Mouse (Mus musculus) frontal cortex, postnatal 14 days (tissue): Measurements from ENCODE around the gene Zdbf2.
"Not testable (repeated sequence)": the region's sequence is repeated elsewhere in the genome, so short reads cannot be mapped to it uniquely, and the experiment has no call there.

Source experiments
- DNase-seq, 2 experiments: peaks; one replicate each; pipeline ENCODE4 v3.0.0; 2022; ENCODE audit warnings: low spot score in 2 of 2

The Zdbf2 gene

GRCm38 (mm10) chr1:63263671-63264070 is 9.4 kb upstream of the Zdbf2 start:
- DNase-seq, result no peak

DNA sequence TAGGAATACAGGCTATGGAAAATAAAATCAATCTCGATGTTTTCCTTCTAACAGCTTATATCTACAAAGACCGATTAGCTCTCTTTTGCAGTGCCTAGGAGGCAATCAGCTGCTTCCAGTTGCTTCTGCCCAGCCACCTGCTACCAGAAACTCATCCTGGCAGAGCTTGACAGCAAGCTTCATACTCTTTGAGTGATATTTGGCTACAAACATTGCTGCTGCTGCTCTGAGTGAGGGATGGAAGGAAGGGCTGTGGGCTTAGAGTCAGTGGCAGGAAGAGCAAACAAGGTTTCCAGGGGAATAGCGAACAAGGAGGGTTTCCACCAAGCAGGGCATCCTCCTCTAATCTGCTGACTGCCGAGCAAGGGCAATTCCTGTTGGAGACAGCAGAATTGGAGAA is 7.6 kb upstream of the Zdbf2 start:
- DNase-seq, result no peak

GRCm38 (mm10) chr1:63266121-63266520 is 6.9 kb upstream of the Zdbf2 start:
- DNase-seq, result no peak

DNA sequence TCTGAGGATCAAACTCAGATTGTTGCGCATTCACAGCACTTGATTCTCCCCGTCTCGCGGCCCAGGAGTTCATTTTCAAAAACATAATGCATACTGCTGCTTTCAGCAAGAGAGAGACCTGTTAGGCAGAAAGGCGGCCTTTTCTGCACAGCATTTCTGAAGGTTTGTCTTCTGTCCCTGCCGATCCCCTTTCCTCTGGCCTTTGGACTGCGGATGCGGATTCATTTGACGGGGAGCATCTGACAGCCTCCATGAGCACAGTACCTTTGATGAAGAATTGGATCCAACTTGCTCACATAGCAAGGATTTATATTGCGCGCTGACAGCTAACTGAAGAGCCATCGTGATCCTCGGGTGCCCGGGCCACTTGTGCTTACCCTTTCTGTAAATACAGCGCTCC is 6.3 kb upstream of the Zdbf2 start:
- no peak for DNase-seq

DNA sequence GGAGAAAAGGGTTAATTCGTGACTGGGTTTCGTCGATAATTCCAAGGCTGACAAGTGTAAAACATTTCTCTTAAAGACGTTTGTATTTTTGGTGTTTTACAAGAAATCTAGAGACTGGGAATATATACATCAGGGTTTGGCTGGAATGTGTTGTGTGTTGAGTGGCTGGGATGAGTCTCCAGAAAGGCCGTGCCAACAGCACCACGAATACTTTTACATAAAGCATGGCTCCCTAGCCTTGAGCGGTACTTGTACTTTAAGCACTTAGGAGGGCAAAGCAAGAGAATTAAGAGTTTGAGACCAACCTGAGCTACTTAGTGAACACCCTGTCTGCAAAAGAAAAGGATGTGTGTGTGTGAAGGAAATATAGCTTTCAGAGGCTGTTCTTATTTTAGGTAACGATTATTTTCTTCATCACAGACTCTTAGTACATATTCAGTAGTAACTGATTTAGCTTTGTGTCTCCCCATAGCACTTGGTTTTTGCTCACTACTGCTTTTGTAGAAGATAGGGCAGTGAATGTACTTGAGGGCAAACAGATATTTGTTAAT is 865 bp upstream of the Zdbf2 start:
- no peak for DNase-seq

DNA sequence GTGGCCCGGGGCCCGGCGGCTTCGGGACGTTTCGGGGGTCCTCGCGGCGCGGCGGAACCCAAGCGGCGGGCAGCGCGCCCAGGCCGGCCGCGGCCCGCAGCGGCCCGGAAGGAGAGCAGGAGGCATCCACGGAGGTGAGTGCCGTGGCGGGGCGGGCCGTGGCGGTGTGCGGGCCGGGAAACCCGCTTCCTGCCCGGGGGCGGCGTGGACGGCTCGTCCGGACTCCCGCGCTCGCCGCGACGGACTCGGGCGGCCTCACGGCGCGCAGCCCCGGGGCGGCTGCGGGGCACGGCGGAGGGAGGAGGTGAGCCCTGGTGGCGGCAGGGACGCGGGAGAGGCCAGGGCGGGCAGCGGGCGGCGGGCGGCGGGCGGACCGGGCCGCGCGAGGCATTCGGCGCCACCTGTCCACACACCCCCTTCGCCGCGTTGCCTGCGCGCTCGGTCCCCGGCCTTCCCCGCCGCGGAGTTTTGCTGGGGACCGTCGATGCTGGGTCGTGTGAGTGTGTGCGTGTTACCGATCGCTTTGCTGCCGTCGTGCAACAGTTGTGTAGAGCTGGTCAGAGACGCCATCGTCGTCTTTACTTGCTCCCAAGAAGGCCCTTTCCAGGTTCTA is 380 bp downstream of the Zdbf2 start:
- no peak for DNase-seq

DNA sequence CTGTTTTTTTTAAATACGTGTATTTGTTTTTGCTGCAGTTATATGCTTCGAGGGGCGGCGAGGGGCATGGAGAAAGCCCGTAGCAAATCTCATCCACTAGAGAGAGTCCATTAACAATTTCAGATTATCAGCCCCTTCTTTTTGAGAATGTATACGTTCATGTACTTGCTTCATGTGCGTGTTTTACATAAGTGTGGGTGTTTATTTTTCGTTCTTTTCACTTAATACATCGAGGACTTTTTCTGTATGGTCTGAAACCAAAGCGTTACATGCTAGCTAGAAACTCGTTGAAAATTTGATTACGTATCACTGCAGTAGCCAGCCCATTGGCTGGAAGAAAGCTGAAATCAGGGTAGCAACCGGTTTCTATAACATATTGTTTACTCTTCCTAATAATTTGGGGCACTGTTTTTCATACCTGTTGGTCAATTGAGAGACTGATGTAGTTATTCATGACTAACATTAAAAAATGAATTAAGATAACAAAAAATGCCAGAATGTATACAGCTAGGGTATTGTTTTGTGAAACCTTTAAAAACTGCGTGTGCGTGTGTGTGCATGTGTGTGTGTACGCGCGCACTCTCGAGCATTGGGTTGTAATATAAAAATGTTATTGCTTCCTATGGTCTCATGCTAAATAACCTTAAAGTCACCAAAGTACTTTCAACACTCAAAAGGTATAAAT is 1.1 kb downstream of the Zdbf2 start:
- no peak for DNase-seq

- DNase-seq, result no peak
Measured at GRCm38 (mm10) chr1:63278106-63278505, 5.0 kb downstream of the Zdbf2 start.

- no peak for DNase-seq
Measured at GRCm38 (mm10) chr1:63293965-63294364, 20.9 kb downstream of the Zdbf2 start.

GRCm38 (mm10) chr1:63309661-63310060 is 36.6 kb downstream of the Zdbf2 start:
- DNase-seq, result no peak

DNA sequence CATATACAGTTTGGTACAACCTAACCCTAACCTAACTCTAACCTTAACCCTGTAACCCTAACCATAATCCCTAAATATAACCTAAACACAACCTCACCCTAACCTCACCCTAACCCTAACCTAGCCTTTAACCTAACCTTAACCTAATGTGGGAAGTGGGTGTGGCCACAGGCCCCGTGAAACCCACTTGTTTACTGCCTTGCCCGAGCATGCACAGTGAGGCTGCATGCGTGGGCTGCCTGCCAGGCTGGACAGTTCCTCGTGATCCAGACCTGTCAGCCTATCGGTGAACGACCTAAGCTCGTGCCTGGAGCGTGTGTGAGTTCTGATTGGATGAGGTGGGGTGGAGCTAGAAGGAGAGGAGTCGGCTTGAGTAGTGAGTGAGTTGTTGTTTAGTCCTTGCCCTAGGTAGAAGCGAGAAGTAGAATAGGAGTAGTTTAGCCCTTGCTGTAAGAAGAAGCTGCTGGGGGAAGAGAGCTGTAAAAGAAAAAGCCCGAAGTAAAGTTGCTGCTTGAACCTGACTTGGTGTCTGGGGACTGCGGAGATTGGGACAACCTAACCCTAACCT is 50.6 kb downstream of the Zdbf2 start:
- DNase-seq, result not testable (repeated sequence)
